7 mouse cellular contexts compared by ENCODE assay signal in the genomic region with DNA sequence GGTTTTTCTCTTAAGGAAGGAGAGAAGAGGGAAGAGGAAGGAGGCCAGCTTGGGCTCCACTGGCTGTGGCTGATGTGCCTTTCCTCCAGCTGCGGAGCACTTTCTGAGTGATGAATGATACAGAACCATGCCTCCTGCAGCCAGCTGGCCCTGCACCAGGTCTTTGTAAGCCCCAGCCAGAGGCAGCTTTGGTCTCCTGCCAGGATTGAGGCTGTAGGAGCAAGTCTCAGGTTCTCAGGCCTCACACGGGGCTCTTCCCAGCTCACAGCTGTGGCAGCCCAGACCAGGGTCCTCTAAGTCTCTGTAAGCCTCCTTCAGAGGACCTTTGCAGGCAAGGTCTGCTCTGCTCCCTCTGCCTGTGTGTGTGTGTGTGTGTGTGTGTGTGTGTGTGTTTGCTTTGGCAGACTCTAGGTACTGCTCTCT.
DNase-seq lines count a peak whose midpoint lies in the region; ATAC-seq lines count a peak whose summit lies in the region.

No protein-coding gene starts in this region.

- 4% methylated on average over 2 of the region's 2 CpGs for WGBS in embryonic facial prominence, embryonic 15.5 days
- 3% methylated on average over 2 of the region's 2 CpGs for WGBS in limb, embryonic 13.5 days
- WGBS in midbrain, embryonic 16.5 days, result 19% methylated on average over 2 of the region's 2 CpGs

- ATAC-seq in embryonic facial prominence, embryonic 15.5 days (ENCODE audit: insufficient number of reproducible peaks, low FRiP score, low TSS enrichment, low read depth), result peak; percentile 90
- ATAC-seq in limb, embryonic 13.5 days (ENCODE audit: low FRiP score, low read depth), result peak; percentile 95
- peak; percentile 82 for ATAC-seq in midbrain, embryonic 16.5 days

- H3K27me3 ChIP-seq in embryonic facial prominence, embryonic 15.5 days, result no peaks in the 10 kb centered on the region
- no peaks in the 10 kb centered on the region for H3K27me3 ChIP-seq in limb, embryonic 13.5 days
- H3K27me3 ChIP-seq in midbrain, embryonic 16.5 days (ENCODE audit: control insufficient read depth, insufficient read depth, low read depth, low read length), result no peaks in the 10 kb centered on the region

- H3K27ac ChIP-seq in embryonic facial prominence, embryonic 15.5 days (replicated peaks), result peak overlapping the region; percentile 68
- H3K27ac ChIP-seq in limb, embryonic 13.5 days, result peak overlapping the region; percentile 81
- peak overlapping the region; percentile 5; the same call in 1 of the 2 replicates for H3K27ac ChIP-seq in midbrain, embryonic 16.5 days (ENCODE audit: low read length)

- peaks cover 20% of the 10 kb centered on the region for H3K4me1 ChIP-seq in embryonic facial prominence, embryonic 15.5 days
- H3K4me1 ChIP-seq in limb, embryonic 13.5 days, result peaks cover 48% of the 10 kb centered on the region
- peaks cover 18% of the 10 kb centered on the region for H3K4me1 ChIP-seq in midbrain, embryonic 16.5 days (ENCODE audit: control insufficient read depth, insufficient read depth, low read length)

- H3K4me2 ChIP-seq in embryonic facial prominence, embryonic 15.5 days (replicated peaks), result no peak overlapping the region; the same call in 1 of the 2 replicates
- H3K4me2 ChIP-seq in limb, embryonic 13.5 days (replicated peaks), result peak overlapping the region; percentile 17
- no peak overlapping the region for H3K4me2 ChIP-seq in midbrain, embryonic 16.5 days (ENCODE audit: low read length)

- no peaks in the 10 kb centered on the region for H3K36me3 ChIP-seq in embryonic facial prominence, embryonic 15.5 days
- H3K36me3 ChIP-seq in limb, embryonic 13.5 days, result no peaks in the 10 kb centered on the region
- H3K36me3 ChIP-seq in midbrain, embryonic 16.5 days (ENCODE audit: control insufficient read depth, insufficient read depth, low read length), result no peaks in the 10 kb centered on the region

- H3K4me3 ChIP-seq in embryonic facial prominence, embryonic 15.5 days (replicated peaks), result no peak overlapping the region
- no peak overlapping the region for H3K4me3 ChIP-seq in limb, embryonic 13.5 days
- H3K4me3 ChIP-seq in midbrain, embryonic 16.5 days (ENCODE audit: low read depth, low read length), result no peak overlapping the region

- H3K9me3 ChIP-seq in embryonic facial prominence, embryonic 15.5 days (replicated peaks), result no peaks in the 10 kb centered on the region
- H3K9me3 ChIP-seq in limb, embryonic 13.5 days, result no peaks in the 10 kb centered on the region
- no peaks in the 10 kb centered on the region for H3K9me3 ChIP-seq in midbrain, embryonic 16.5 days (replicated peaks; ENCODE audit: control insufficient read depth, low read length, poor library complexity, severe bottlenecking)

- H3K9ac ChIP-seq in embryonic facial prominence, embryonic 15.5 days, result no peak overlapping the region
- no peak overlapping the region for H3K9ac ChIP-seq in limb, embryonic 13.5 days
- no peak overlapping the region for H3K9ac ChIP-seq in midbrain, embryonic 16.5 days (ENCODE audit: low read depth, low read length)

- peak; percentile 91 for DNase-seq in adrenal gland, postnatal 25 days
- DNase-seq in heart, adult 9 months (ENCODE audit: low spot score in 2 of 2), result peak; percentile 87 to 91
- DNase-seq in kidney, adult 9 months, result peak; percentile 91
- peak; percentile 71 for DNase-seq in testis, postnatal 14 days (ENCODE audit: low spot score)

Comparison
In these comparisons a context has a peak if more than half of its experiments do, and no peak if none do; other contexts are left out.
1. H3K27ac ChIP-seq: peak in every context shown above with its lines; median percentile 81 in limb, embryonic 13.5 days; 68 in embryonic facial prominence, embryonic 15.5 days; 5 in midbrain, embryonic 16.5 days.